ENCODE assay signal across 20 mouse cellular contexts in genomic region chr7:126678545-126679341, GRCm38 (mm10). TPM values are rescaled to one million over a fixed set of nuclear protein-coding genes. Genes with fewer than 3 reads are reported as not detected.
DNase-seq lines count a peak whose midpoint lies in the region; ATAC-seq and TF ChIP-seq lines count a peak whose summit lies in the region.
"Had no signal": no experiment of that assay in that cellular context is flagged by ENCODE, and none has a peak within 500 bp of the region (broad histone marks: within the 10 kb centered on the region; RNA-seq: fewer than 3 reads in every experiment).

No protein-coding gene starts in this region.

- peak overlapping the region; percentile 38 for H3K27ac ChIP-seq in gastrocnemius, adult 2 months
- no peak overlapping the region for H3K27ac ChIP-seq in liver, embryonic 14.5 days

- H3K9me3 ChIP-seq in liver, embryonic 14.5 days (ENCODE audit: control insufficient read depth, low read length) = no peaks in the 10 kb centered on the region
- H3K9me3 ChIP-seq: megakaryocyte, embryonic 14.5 days had no signal

- TF ChIP-seq EP300 in liver, embryonic 14.5 days (IDR thresholded peaks at IDR 0.05; ENCODE audit: low read depth) = no peak

- 0 out of 2 replicates have a peak, but pooled peaks have one; percentile 9 for ATAC-seq in liver, embryonic 14.5 days (ENCODE audit: insufficient read depth)
- ATAC-seq: hindbrain, embryonic 16.5 days; lung, postnatal 0 days; Patski had no signal

- no peak overlapping the region for H3K4me3 ChIP-seq in gastrocnemius, adult 2 months
- H3K4me3 ChIP-seq in liver, embryonic 14.5 days (ENCODE audit: insufficient read depth in 1 of 2, low read depth in 2 of 2, low read length in 2 of 2) = no peak overlapping the region
- H3K4me3 ChIP-seq: megakaryocyte, embryonic 14.5 days; myocyte had no signal

- H3K4me1 ChIP-seq in liver, embryonic 14.5 days (replicated peaks; ENCODE audit: control insufficient read depth in 2 of 2, insufficient read depth in 2 of 2, low read length in 1 of 2) = peaks cover 0 to 2% of the 10 kb centered on the region in 2 experiments; a peak in 1 of 4 replicates

- intact Hi-C loops in gastrocnemius, adult 2 months (cut with DNase I) = loop anchor here (1.0 kb wide), 1 partner anchor 13 kb away; no protein-coding TSS in a partner anchor

- H3K36me3 ChIP-seq in liver, embryonic 14.5 days (replicated peaks; ENCODE audit: control insufficient read depth, insufficient read depth, low read depth) = no peaks in the 10 kb centered on the region; the same call in 1 of the 2 replicates

- H3K4me2 ChIP-seq in liver, embryonic 14.5 days (ENCODE audit: low read depth) = peak overlapping the region; percentile 18; the same call in 1 of the 2 replicates

- 63% methylated on average over 8 of the region's 8 CpGs for WGBS in liver, embryonic 14.5 days (ENCODE audit: insufficient replicate concordance)

- H3K9ac ChIP-seq in liver, embryonic 14.5 days (replicated peaks) = no peak overlapping the region

- no peak for DNase-seq in gastrocnemius, adult 2 months
- no peak for DNase-seq in gastrocnemius, postnatal 25 days
- DNase-seq in adipocyte (ENCODE audit: low spot score) = peak; percentile 76
- DNase-seq in kidney, postnatal 10 days = peak; percentile 54
- no peak for DNase-seq in liver, embryonic 14.5 days (ENCODE audit: low read depth in 3 of 3, low spot score in 3 of 3)
- no peak for DNase-seq in MN1 (ENCODE audit: low spot score)
- DNase-seq in cerebellum, adult 9-10 months = no peak
- no peak for DNase-seq in embryo, embryonic 10.5 days (ENCODE audit: low spot score)
- DNase-seq: adrenal gland, postnatal 10 days; cerebellum, adult 11 months; cerebellum, postnatal 14 days; heart, adult 18-20 months; heart, postnatal 4 days; midbrain, embryonic 14.5 days; thymus, adult 18-20 months had no signal

- H3K27me3 ChIP-seq in liver, embryonic 14.5 days (ENCODE audit: control insufficient read depth, insufficient read depth, low read length) = no peaks in the 10 kb centered on the region
- H3K27me3 ChIP-seq: megakaryocyte, embryonic 14.5 days; Patski had no signal

- no peak for TF ChIP-seq CTCF in gastrocnemius, adult 2 months (IDR thresholded peaks at IDR 0.05)
- TF ChIP-seq CTCF in liver, embryonic 14.5 days (IDR thresholded peaks at IDR 0.05; ENCODE audit: low read depth) = no peak

RNA-seq across cellular contexts. Expression of gene Sult1a1, which starts 2.5 kb away (rescaled TPM):
- total RNA-seq in gastrocnemius, adult 2 months (2021) = 10 to 100 TPM; 16.6 to 16.8 TPM
- 10 to 100 TPM; 12.3 to 22.9 TPM for total RNA-seq in gastrocnemius, postnatal 25 days (2021)
- polyA plus RNA-seq in liver, embryonic 14.5 days (2012; rRNA removed) = 4.5 and 6.4 TPM in 2 replicates
- 13.1 and 15.2 TPM in 2 replicates for polyA plus RNA-seq in liver, embryonic 14.5 days (2014; fragmentation: Nextera tagmentation; extraction: Ambion mirVana)
- polyA plus RNA-seq: myocyte had no signal

RNA-seq across cellular contexts. Expression of gene Bola2, which starts 16.5 kb away (rescaled TPM):
- 10 to 100 TPM; 35.1 to 36.9 TPM for total RNA-seq in gastrocnemius, adult 2 months (2021)
- 10 to 100 TPM; 33.1 to 37.0 TPM for total RNA-seq in gastrocnemius, postnatal 25 days (2021)
- polyA plus RNA-seq in liver, embryonic 14.5 days (2012; rRNA removed) = 35.8 and 69.8 TPM in 2 replicates
- polyA plus RNA-seq in liver, embryonic 14.5 days (2014; fragmentation: Nextera tagmentation; extraction: Ambion mirVana) = 97.2 and 111 TPM in 2 replicates

RNA-seq across cellular contexts. Expression of gene Slx1b, which starts 16.8 kb away (rescaled TPM):
- total RNA-seq in gastrocnemius, adult 2 months (2021) = 1 to 10 TPM; 2.7 to 3.3 TPM
- 1 to 10 TPM; 2.7 to 3.3 TPM for total RNA-seq in gastrocnemius, postnatal 25 days (2021)
- 5.7 and 6.3 TPM in 2 replicates for polyA plus RNA-seq in liver, embryonic 14.5 days (2012; rRNA removed)
- 1.8 and 2.0 TPM in 2 replicates for polyA plus RNA-seq in liver, embryonic 14.5 days (2014; fragmentation: Nextera tagmentation; extraction: Ambion mirVana)

RNA-seq across cellular contexts. Expression of gene Coro1a, which starts 28.8 kb away (rescaled TPM):
- 1 to 10 TPM; 2.3 to 2.4 TPM for total RNA-seq in gastrocnemius, adult 2 months (2021)
- 1 to 10 TPM; 2.1 to 3.3 TPM for total RNA-seq in gastrocnemius, postnatal 25 days (2021)
- polyA plus RNA-seq in liver, embryonic 14.5 days (2012; rRNA removed) = 48.0 and 52.5 TPM in 2 replicates
- polyA plus RNA-seq in liver, embryonic 14.5 days (2014; fragmentation: Nextera tagmentation; extraction: Ambion mirVana) = 65.6 and 81.5 TPM in 2 replicates

RNA-seq across cellular contexts. Expression of gene Sgf29, which starts 29.6 kb away (rescaled TPM):
- total RNA-seq in gastrocnemius, adult 2 months (2021) = 10 to 100 TPM; 30.0 to 34.1 TPM
- 10 to 100 TPM; 24.0 to 25.1 TPM for total RNA-seq in gastrocnemius, postnatal 25 days (2021)
- polyA plus RNA-seq in liver, embryonic 14.5 days (2012; rRNA removed) = 19.5 and 24.7 TPM in 2 replicates
- 23.6 and 34.4 TPM in 2 replicates for polyA plus RNA-seq in liver, embryonic 14.5 days (2014; fragmentation: Nextera tagmentation; extraction: Ambion mirVana)

Comparison
In these comparisons a context has a peak if more than half of its experiments do, and no peak if none do; other contexts are left out.
1. DNase-seq: peak in adipocyte (single experiment) and kidney, postnatal 10 days (single experiment); none in gastrocnemius, adult 2 months (single experiment), gastrocnemius, postnatal 25 days (single experiment), liver, embryonic 14.5 days (0 of 3), MN1 (single experiment), cerebellum, adult 9-10 months (single experiment) and embryo, embryonic 10.5 days (single experiment).